Mouse (Mus musculus) heart, embryonic 15.5 days (tissue): ENCODE measurements around the gene Wdr86. TPM values are rescaled to one million over a fixed set of nuclear protein-coding genes. Genes with fewer than 3 reads are reported as not detected.
"Not testable (repeated sequence)": the region's sequence is repeated elsewhere in the genome, so short reads cannot be mapped to it uniquely, and the experiment has no call there.

Source experiments
- ATAC-seq: fragments of 200-750 bp; cut with Nextera tagmentation; replicated peaks from 2 replicates; pipeline ENCODE4 v1.8.0; 2017; ENCODE audit warnings: low read depth, moderate TSS enrichment; ENCODE audit not compliant: insufficient number of reproducible peaks, insufficient read depth, low FRiP score
- H3K27ac ChIP-seq: fragments of 300-500 bp; sonication (generic); 2 replicates; pipeline ENCODE4 v1.5.1; 2015; ENCODE audit warnings: mild to moderate bottlenecking, inconsistent platforms
- H3K27me3 ChIP-seq: fragments of 300-500 bp; sonication (generic); 2 replicates; pipeline ENCODE4 v1.6.1; 2015; ENCODE audit warnings: inconsistent platforms
- H3K36me3 ChIP-seq: fragments of 300-500 bp; sonication (generic); 2 replicates; pipeline ENCODE4 v1.6.1; 2015; ENCODE audit warnings: mild to moderate bottlenecking, inconsistent platforms
- H3K4me1 ChIP-seq: fragments of 300-500 bp; sonication (generic); replicated peaks from 2 replicates; pipeline ENCODE4 v1.6.1; 2015; ENCODE audit warnings: inconsistent platforms
- H3K4me2 ChIP-seq: fragments of 300-500 bp; sonication (generic); 2 replicates; pipeline ENCODE4 v1.6.1; 2015; ENCODE audit warnings: inconsistent platforms, mild to moderate bottlenecking, moderate library complexity
- H3K4me3 ChIP-seq: fragments of 300-500 bp; sonication (generic); 2 replicates; pipeline ENCODE4 v1.5.1; 2015; ENCODE audit warnings: mild to moderate bottlenecking, inconsistent platforms
- H3K9ac ChIP-seq: fragments of 300-500 bp; sonication (generic); 2 replicates; pipeline ENCODE4 v1.6.1; 2015; ENCODE audit warnings: mild to moderate bottlenecking, inconsistent platforms
- H3K9me3 ChIP-seq: fragments of 300-500 bp; sonication (generic); replicated peaks from 2 replicates; pipeline ENCODE4 v1.6.1; 2016; ENCODE audit warnings: inconsistent platforms
- WGBS: fragments of 180-500 bp; shearing (Covaris S2); methylation state at CpG from one replicate; pipeline ENCODE4 v1.1.7; 2015; ENCODE audit warnings: mixed read lengths; 5-methylcytosine and 5-hydroxymethylcytosine counted together
- polyA plus RNA-seq: library from polyadenylated mRNA; unstranded; fragments of >200 nt; fragmentation: Nextera tagmentation; extraction: Ambion mirVana; gene quantifications from 2 replicates; pipeline ENCODE4 v1.2.1, GENCODE M21; 2015

Gene Wdr86
- 4.6 and 8.1 TPM in 2 replicates for polyA plus RNA-seq

DNA sequence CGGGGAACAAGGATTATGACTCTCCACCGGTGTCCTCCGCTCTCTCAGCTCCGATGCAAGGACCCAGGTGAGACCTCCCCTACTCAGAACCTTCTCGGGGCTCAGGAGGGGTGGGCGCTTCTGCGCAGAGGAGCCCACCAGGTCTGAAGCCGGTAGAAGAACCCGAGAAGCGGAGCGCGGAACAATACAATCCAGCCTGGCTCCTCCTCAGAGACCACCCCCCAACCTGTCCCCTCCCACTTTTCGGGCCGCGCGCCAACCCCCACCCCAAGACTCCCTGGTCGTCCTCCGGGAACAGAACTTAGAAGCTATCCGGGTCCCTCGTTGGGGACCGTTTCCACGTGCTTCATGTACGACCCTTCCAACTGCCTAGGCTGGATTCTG lies at the start of gene Wdr86:
TSS of gene Wdr86 (minus strand) at position 240 of the 384 bp plus-strand sequence.
- H3K36me3 ChIP-seq = no peaks in the 10 kb centered on the region
- H3K4me3 ChIP-seq = peak within 1 kb of the TSS; percentile 53
- peaks cover 28% of the 10 kb centered on the region for H3K27me3 ChIP-seq
- H3K9me3 ChIP-seq = no peaks in the 10 kb centered on the region
- 1% methylated on average over 23 of the region's 23 CpGs for WGBS
- peaks cover 46% of the 10 kb centered on the region for H3K4me1 ChIP-seq
- ATAC-seq = no peak
- peak within 1 kb of the TSS; percentile 56 for H3K9ac ChIP-seq
- peak within 1 kb of the TSS; percentile 26; the same call in 1 of the 2 replicates for H3K27ac ChIP-seq
- H3K4me2 ChIP-seq = peak within 1 kb of the TSS; percentile 88

DNA sequence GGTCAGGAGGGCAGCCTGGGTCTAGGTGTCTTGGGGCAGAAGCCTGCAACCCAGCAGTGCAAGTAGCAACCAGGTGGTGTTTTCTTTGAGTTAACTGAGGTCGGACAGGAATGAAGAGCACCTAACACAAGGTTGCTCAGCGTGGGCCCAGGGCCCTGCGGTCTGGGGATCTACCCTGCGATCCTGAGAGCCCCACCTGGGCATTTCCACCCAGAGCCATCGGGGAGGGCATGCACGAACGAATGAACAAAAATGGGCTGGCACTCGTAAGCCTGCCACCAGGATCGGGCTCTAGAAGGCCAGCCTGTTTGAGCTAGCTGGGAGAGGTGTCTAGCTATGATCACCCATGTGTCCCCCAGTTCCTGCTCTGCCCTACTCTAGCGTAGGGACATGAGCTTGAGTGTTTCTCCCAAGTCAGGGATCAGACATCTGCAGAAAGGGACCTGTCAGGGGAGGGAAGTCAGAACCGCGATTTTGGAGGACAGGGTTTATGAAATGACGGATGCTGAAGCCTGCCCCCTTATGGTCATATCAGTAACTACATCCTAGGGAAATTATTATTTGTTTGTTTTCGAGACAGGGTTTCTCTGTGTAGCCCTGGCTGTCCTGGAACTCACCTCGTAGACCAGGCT lies 49.5 kb upstream of the Wdr86 start:
- H3K4me3 ChIP-seq = no peak overlapping the region
- H3K27me3 ChIP-seq = peaks cover 15% of the 10 kb centered on the region; the same call in 1 of the 2 replicates
- no peak for ATAC-seq
- no peak overlapping the region for H3K9ac ChIP-seq
- no peaks in the 10 kb centered on the region for H3K36me3 ChIP-seq
- no peaks in the 10 kb centered on the region; the same call in 1 of the 2 replicates for H3K9me3 ChIP-seq
- H3K4me1 ChIP-seq = peaks cover 13% of the 10 kb centered on the region
- no peak overlapping the region for H3K4me2 ChIP-seq
- H3K27ac ChIP-seq = no peak overlapping the region
- 49% methylated on average over 15 of the region's 15 CpGs for WGBS

DNA sequence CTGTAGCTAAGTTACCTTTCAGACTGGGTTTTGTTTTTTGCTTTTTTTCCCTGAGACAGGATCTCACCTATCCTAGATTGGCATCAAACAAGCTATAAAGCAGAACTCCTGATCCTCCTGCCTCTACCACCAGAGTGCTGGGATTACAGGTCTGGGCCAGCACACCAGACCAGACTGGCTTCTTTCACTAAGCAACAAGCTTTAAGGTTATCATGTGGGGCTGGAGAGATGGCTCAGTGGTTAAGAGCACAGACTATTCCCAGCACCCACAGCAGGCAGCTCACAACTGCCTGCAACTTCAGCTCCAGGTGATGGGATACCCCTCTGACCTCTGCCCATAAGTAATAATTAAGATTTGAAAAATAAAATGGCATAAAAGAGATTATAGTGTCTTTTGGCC lies 48.8 kb upstream of the Wdr86 start:
- no peaks in the 10 kb centered on the region for H3K9me3 ChIP-seq
- H3K27me3 ChIP-seq = peaks cover 15% of the 10 kb centered on the region; the same call in 1 of the 2 replicates
- H3K36me3 ChIP-seq = no peaks in the 10 kb centered on the region
- no peak overlapping the region for H3K9ac ChIP-seq
- H3K4me2 ChIP-seq = no peak overlapping the region
- H3K27ac ChIP-seq = no peak overlapping the region
- H3K4me3 ChIP-seq = no peak overlapping the region
- no peak for ATAC-seq
- peaks cover 13% of the 10 kb centered on the region for H3K4me1 ChIP-seq

DNA sequence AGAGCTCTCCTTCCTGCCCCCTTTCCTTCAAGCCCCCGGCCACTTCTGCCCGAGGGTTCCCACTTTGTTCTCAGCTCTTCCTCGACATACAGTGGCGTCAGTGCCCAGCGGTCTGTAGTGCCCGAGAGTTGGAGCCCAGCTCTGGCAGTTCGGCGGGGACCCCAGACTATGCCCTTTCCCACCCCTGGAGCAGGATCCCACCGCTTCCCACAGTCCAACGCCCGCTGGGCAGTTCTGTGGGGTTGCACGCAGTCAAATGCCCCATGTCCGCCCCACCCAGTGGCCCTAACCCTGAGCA lies 48.3 kb upstream of the Wdr86 start:
- Histone ChIP-seq H3K36me3 (no peaks in the 10 kb centered on the region), H3K4me1 (peaks cover 13% of the 10 kb centered on the region), H3K9ac (no peak overlapping the region), H3K4me3 (no peak overlapping the region), H3K27me3 (peaks cover 15% of the 10 kb centered on the region; the same call in 1 of the 2 replicates), H3K4me2 (peak overlapping the region; percentile 42), H3K9me3 (no peaks in the 10 kb centered on the region), H3K27ac (no peak overlapping the region)
- ATAC-seq = no peak
- 47% methylated on average over 13 of the region's 13 CpGs for WGBS

DNA sequence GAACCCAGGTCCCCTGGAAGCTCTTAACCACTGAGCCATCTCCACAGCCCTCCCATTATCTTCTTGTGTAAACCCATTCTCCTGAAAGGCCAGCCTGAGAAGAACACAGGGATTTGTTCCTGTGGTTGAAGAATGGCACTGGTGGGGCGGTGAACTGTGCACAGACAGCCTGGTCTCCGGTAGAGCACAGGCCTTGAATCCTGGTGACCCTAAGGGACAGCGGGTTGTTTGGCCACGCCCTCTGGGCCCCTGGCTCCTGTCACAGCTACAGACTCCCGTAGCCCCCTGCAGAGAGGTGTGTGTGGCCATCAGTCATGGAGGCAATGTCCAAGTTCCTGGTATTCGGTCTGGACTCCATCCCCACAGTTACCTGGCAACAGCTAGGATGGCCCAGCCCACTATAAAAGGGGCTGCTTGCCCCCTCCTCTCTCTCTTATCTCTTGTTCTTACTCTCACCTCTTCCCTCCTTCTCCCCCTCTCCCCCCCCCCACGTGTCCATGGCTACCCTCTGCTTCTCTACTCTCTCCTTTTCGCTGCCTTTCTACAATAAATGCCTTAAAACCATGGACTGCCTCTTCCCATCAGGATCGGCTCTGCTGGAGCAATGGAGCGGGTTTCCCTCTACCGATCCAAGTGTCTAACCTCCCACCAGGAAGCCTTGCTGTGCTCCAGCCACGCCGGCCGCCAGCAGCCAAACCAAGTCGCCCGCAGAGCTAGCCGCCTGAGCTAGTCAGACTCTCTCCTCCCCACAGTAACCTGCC lies 47.7 kb upstream of the Wdr86 start:
- 31% methylated on average over 17 of the region's 17 CpGs for WGBS
- no peak for ATAC-seq
- H3K27ac ChIP-seq = no peak overlapping the region

DNA sequence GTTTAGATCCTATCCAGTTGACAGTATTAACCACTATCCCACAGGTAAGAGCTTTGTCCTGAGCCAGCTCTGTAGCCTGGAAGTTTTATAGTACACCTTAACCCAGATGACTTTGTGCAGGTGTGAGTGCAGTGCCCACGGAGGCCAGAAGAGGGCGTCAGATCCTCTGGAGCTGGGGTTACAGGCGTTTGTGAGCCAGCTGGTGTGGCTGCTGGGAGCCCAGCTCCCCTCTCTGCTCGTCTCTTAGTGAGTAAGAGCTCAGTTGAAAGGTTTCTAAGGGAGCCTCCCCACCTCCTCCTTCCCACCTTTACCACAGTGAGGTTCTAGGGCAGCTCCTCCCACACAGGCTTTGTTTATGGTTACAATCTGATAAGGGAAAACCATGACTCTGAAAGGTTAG lies 46.2 kb upstream of the Wdr86 start:
- no peak overlapping the region for H3K9ac ChIP-seq
- no peak for ATAC-seq
- peaks cover 13% of the 10 kb centered on the region for H3K4me1 ChIP-seq
- H3K4me3 ChIP-seq = no peak overlapping the region
- H3K36me3 ChIP-seq = no peaks in the 10 kb centered on the region
- H3K27ac ChIP-seq = no peak overlapping the region
- no peaks in the 10 kb centered on the region for H3K9me3 ChIP-seq
- no peak overlapping the region for H3K4me2 ChIP-seq
- WGBS = 63% methylated on average over 4 of the region's 4 CpGs
- peaks cover 15% of the 10 kb centered on the region; the same call in 1 of the 2 replicates for H3K27me3 ChIP-seq

More for the DNA sequence above, 47.7 kb upstream of the Wdr86 start:
- H3K4me1 ChIP-seq = peaks cover 13% of the 10 kb centered on the region
- H3K9me3 ChIP-seq = no peaks in the 10 kb centered on the region
- H3K27me3 ChIP-seq = peaks cover 15% of the 10 kb centered on the region; the same call in 1 of the 2 replicates
- no peak overlapping the region for H3K9ac ChIP-seq
- H3K4me3 ChIP-seq = no peak overlapping the region
- peak overlapping the region; percentile 42 for H3K4me2 ChIP-seq
- H3K36me3 ChIP-seq = no peaks in the 10 kb centered on the region

DNA sequence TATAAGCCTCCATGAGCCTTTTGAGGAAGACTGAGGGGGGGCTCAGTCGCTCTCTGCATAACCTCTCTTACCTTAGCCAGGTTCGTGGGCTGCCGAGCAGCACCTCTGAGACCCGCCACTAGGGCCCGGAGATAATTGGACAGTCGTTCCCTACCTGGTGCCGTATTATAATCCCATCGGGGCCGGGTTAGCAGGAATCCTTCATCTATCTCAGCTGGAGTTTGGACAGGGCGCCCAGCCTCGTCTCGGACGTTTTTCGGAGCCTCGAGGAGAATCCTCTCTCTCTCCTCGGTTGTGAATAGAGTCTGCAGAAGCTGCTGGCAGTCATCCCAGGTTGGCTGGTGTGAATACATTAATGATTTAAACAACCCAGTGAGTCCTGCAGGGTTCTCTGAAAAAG lies 44.0 kb upstream of the Wdr86 start:
- not testable (repeated sequence) for H3K4me3 ChIP-seq, ATAC-seq, H3K9me3 ChIP-seq, H3K4me1 ChIP-seq, H3K4me2 ChIP-seq, H3K36me3 ChIP-seq, H3K9ac ChIP-seq, H3K27ac ChIP-seq
- peaks cover 11% of the 10 kb centered on the region; the same call in 1 of the 2 replicates for H3K27me3 ChIP-seq
- WGBS = 88% methylated on average over 16 of the region's 16 CpGs

DNA sequence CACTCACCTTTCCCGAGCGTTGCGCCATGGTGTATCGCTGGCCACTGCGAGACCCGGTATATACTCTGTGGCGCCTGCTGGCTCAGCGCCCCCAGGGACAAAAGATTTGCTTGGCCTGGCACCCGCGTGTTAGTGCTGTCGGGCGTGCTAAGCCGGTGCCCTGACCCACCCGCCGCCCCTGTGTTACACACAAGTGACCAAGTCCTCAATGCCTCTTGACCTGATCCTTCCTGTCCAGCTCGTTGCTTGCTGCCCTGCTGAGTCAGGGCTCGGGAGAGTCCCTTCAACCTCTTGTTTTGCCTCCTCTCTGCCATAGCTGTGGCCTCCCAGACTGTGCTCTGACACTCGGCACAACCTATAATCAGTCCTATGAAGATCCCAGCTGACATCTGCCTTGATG lies 27.3 kb upstream of the Wdr86 start, which contains the start of gene Crygn:
TSS of gene Crygn (minus strand) at position 193 of the 400 bp plus-strand sequence.
- ATAC-seq = no peak
- Histone ChIP-seq H3K4me2 (no peak within 1 kb of the TSS), H3K4me1 (no peaks in the 10 kb centered on the region; the same call in 1 of the 2 replicates), H3K9me3 (no peaks in the 10 kb centered on the region), H3K27me3 (no peaks in the 10 kb centered on the region), H3K4me3 (no peak within 1 kb of the TSS), H3K36me3 (no peaks in the 10 kb centered on the region), H3K27ac (no peak within 1 kb of the TSS), H3K9ac (no peak within 1 kb of the TSS)
- WGBS = 36% methylated on average over 18 of the region's 18 CpGs

DNA sequence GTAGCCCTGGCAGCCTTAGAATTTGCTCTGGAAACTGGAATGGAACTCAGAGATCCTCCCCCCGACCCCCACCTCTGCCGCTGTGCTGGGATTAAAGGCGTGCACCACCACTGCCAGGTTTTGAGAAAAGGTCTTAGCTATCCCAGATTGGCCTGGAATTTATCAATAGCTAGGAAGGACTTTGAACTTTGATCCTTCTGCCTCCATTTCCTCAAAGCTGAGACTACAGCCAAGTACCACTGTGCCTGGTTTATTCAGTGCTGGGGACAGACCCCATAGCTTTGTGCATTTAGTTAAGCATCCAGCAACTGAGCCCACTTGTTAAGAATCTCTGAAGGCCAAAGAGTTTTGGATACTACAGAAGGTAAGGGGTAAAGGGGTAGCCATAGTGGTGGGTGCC lies 26.4 kb upstream of the Wdr86 start:
- Histone ChIP-seq H3K4me3 (no peak overlapping the region), H3K27ac (no peak overlapping the region), H3K4me1 (peaks cover 6% of the 10 kb centered on the region), H3K9ac (no peak overlapping the region), H3K27me3 (no peaks in the 10 kb centered on the region), H3K4me2 (no peak overlapping the region), H3K36me3 (no peaks in the 10 kb centered on the region), H3K9me3 (no peaks in the 10 kb centered on the region)
- no peak for ATAC-seq
- WGBS = 67% methylated on average over 3 of the region's 3 CpGs

DNA sequence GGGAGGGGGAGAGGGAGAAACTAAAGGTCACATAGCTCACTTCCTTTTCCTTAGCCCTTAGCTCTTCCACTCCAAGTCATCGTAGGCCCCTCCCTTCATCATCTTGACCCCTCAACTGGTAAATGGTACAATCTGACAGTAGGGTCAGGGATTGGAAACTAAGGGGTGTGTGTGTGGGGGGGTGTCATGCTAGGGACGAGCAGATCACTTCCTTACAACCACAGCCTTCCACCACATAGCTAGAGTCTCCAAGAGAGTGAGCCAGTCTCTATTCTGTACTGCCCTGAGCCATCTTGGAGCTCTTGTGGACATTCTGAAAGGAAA lies 21.6 kb upstream of the Wdr86 start:
- Histone ChIP-seq H3K36me3 (no peaks in the 10 kb centered on the region), H3K4me3 (peak overlapping the region; percentile 53), H3K4me1 (peaks cover 28% of the 10 kb centered on the region), H3K4me2 (peak overlapping the region; percentile 74), H3K27me3 (no peaks in the 10 kb centered on the region), H3K27ac (peak overlapping the region; percentile 89), H3K9me3 (no peaks in the 10 kb centered on the region), H3K9ac (no peak overlapping the region)
- no peak; the same call in 1 of the 2 replicates for ATAC-seq
- WGBS = 16% methylated on average over 2 of the region's 2 CpGs

DNA sequence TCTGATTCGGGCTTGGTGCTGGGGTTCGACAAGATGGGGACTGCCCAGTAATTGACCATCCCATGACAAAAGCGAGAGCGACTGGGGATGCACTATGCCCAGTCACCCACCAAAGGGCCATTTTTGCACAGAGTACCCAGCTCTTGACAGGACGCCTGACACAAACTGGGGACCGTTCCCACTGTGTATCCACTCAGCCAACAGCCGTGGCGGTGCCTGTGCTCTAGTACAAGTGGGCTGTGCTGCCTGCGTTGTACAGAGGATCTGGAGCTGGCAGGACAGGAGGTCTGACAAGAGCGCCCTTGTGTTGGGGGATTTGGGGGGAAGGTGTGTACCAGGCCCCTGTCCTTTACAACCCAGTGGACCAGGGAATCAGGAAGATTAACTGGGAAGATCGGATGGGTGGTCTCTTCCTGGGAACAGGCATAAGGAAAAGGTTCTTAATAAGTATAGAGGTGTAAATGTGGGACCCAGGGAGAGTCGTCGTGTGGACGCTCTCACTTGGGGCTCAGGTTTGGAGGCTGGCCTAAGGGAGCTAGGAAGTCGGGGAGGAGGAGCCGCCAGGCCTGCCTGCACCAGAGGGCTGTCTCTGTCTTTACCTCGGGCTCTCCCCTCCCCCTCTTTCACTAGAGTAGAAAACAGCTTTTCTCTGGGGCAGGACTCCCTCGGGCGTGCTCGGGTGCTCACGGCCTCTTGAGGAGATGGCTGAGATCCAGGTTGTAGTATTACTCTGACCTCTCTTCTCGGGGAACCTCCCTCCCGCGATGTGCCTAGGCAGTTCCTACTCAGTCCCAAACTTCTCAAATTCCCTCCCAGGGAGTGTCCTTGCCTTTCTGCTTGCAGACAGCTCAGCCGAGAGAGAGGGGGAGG lies 21.0 kb upstream of the Wdr86 start:
- H3K27ac ChIP-seq = peak overlapping the region; percentile 89
- H3K4me2 ChIP-seq = peak overlapping the region; percentile 74
- H3K27me3 ChIP-seq = no peaks in the 10 kb centered on the region
- ATAC-seq = peak; percentile 62
- no peaks in the 10 kb centered on the region for H3K9me3 ChIP-seq
- H3K4me3 ChIP-seq = peak overlapping the region; percentile 53
- 2% methylated on average over 24 of the region's 25 CpGs for WGBS
- H3K36me3 ChIP-seq = no peaks in the 10 kb centered on the region
- peaks cover 29% of the 10 kb centered on the region for H3K4me1 ChIP-seq
- H3K9ac ChIP-seq = peak overlapping the region; percentile 70
